Mouse (Mus musculus): Measurements from ENCODE around the gene Tmem240.
"Not testable (repeated sequence)": the region's sequence is repeated elsewhere in the genome, so short reads cannot be mapped to it uniquely, and the experiment has no call there.

Tmem240 gene

GRCm38 (mm10) chr4:155734350-155734941 lies at the start of gene Tmem240:
Gene Tmem240 (plus strand): TSS chr4:155734800.
- DNase-seq (ENCODE audit: low read depth, low spot score) = peak; percentile 55
- Histone ChIP-seq H3K36me3 (ENCODE audit: control insufficient read depth, insufficient read depth, low read length, poor library complexity, severe bottlenecking) (no peaks in the 10 kb centered on the region), H3K27me3 (ENCODE audit: control insufficient read depth, insufficient read depth, low read length, poor library complexity, severe bottlenecking) (no peaks in the 10 kb centered on the region)

DNA sequence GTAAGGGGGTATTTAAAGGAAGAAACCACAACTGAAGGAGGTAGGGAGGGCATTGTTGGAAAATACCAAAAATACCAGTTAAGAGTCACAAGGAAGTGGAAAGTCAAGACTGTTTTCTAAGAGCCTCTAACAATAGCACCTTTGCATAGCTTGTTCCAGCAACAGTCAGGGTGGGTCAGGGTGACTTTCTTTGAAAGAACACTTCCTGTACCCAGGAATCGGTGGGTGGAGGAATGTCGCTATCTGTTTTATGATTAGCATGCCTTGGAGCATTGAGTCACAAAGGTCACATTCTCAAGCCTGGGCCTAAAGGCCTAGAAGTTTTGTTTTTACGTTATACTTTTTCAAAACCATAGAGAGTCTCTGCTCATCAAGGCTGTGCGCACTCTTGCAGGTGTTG lies 46.8 kb upstream of the Tmem240 start:
- not testable (repeated sequence) for H3K27me3 ChIP-seq (ENCODE audit: control insufficient read depth, insufficient read depth, low read length, poor library complexity, severe bottlenecking); DNase-seq (ENCODE audit: low read depth, low spot score); H3K36me3 ChIP-seq (ENCODE audit: control insufficient read depth, insufficient read depth, low read length, poor library complexity, severe bottlenecking)

DNA sequence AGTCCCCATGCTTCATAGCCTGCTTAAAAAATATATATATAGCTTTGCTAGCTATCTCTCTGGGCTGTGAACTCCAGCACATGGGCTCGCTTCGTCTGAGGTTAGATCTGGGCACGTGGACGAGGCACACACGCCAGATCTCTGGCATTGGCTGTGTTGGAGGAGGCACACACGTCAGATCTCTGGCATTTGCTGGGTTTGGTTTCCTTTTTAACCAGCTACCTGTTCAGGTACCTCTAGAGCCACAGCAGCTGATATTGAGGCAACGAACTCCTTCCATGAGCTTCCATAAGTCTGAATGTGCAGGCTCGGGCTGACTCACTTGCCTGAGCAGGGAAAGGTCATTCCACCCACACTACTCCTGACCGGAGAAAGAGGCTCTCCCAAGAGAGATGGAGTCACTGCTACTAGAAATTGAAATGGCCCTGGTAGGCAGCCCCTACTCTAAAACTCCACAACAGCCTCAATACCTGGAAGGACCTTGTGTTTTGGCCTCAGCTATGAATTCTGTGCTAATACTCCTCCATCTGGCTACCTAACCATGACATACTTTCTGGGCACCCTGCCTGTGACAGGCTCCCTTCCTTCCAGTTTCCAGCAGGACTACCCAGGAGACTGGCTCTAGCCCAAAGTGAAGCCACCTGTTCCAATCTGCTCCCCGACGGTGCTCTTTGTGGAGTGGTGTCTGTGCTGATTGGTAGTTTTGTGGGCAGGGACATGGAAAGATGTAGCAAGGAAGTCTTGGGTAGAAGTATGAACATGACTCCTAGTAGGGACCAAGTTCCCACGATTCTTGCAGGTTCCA lies 43.8 kb upstream of the Tmem240 start:
- no peak for DNase-seq (ENCODE audit: low read depth, low spot score)
- Histone ChIP-seq H3K27me3 (ENCODE audit: control insufficient read depth, insufficient read depth, low read length, poor library complexity, severe bottlenecking) (no peaks in the 10 kb centered on the region), H3K36me3 (ENCODE audit: control insufficient read depth, insufficient read depth, low read length, poor library complexity, severe bottlenecking) (no peaks in the 10 kb centered on the region)

DNA sequence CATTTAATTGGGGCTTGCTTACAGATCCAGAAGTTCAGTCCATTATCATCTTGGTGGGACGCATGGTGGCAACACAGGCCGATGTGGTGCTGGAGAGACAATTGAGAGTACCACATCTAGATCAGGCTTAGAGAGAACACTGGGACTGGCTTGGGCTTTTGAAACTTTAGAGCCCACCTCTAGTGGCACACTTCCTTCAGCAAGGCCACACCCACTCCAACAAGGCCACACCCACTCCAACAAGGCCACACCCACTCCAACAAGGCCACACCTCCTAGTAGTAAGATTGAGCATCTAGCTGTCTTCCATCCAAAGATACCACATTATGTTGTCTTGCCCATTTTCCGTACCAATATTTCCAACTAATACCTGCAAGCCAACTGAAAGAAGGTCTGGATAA lies 42.2 kb upstream of the Tmem240 start:
- Histone ChIP-seq H3K27me3 (ENCODE audit: control insufficient read depth, insufficient read depth, low read length, poor library complexity, severe bottlenecking) (no peaks in the 10 kb centered on the region), H3K36me3 (ENCODE audit: control insufficient read depth, insufficient read depth, low read length, poor library complexity, severe bottlenecking) (no peaks in the 10 kb centered on the region)
- peak; percentile 24 for DNase-seq (ENCODE audit: low read depth, low spot score)

DNA sequence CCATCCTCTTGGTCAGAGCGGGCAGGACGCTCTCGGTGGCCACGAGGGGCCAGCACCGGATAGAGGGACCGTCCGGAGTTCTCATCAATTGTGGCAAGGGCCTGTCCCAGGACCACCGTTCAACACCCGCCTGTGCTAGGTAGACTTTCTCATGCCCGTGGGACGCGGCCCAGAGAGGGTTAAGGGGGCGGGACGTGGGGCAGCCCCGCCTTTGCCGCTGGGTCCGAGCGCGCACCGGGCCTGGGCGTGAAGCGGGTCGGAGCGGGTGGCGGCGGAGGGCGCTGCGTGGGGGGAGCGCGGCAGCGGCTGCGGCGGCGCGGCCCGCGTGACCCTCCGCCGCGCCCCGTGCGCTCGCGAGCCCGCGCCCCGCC lies 40.5 kb upstream of the Tmem240 start, which contains the start of gene Fndc10:
Fndc10 (plus strand) TSS at position 232 of the 371 bp plus-strand sequence.
- Histone ChIP-seq H3K36me3 (ENCODE audit: control insufficient read depth, insufficient read depth, low read length, poor library complexity, severe bottlenecking) (no peaks in the 10 kb centered on the region), H3K27me3 (ENCODE audit: control insufficient read depth, insufficient read depth, low read length, poor library complexity, severe bottlenecking) (no peaks in the 10 kb centered on the region)
- no peak for DNase-seq (ENCODE audit: low read depth, low spot score)

DNA sequence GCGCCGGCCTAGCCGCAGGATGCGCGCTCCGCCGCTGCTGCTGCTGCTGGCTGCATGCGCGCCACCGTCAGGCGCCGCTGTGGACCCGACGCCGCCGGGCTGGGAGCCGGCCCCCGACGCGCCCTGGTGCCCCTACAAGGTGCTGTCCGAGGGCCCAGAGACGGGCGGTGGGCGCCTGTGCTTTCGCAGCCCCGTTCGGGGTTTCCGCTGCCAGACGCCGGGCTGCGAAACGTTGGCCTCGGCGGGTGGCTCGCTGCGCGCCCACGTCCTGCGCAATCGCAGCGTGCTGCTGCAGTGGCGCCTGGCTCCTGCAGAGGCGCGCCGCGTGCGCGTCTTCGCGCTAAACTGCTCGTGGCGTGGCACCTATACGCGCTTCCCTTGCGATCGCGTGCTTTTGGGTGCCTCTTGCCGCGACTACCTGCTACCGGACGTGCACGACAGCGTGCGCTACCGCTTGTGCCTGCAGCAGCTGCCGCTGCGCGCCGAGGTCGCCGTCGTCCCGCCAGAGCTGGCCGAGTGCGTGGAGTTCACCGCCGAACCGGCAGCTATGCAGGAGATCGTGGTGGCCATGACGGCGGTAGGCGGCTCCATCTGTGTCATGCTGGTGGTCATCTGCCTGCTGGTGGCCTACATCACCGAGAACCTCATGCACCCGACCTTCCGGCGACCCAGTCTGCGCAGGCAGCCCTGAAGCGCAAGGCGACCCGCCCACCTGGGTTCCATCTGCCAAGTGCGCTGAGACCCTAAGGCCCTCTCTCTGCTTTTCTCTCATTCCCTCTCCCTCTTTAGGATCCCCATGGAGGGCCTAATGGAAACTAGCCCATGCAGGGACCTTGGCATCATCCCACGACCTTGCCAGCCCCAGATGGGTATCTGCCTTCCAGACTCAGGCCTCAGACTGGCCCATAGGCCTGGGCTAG lies 39.9 kb upstream of the Tmem240 start:
- Histone ChIP-seq H3K36me3 (ENCODE audit: control insufficient read depth, insufficient read depth, low read length, poor library complexity, severe bottlenecking) (no peaks in the 10 kb centered on the region), H3K27me3 (ENCODE audit: control insufficient read depth, insufficient read depth, low read length, poor library complexity, severe bottlenecking) (no peaks in the 10 kb centered on the region)
- peak; percentile 80 for DNase-seq (ENCODE audit: low read depth, low spot score)

- H3K27me3 ChIP-seq (ENCODE audit: control insufficient read depth, insufficient read depth, low read length, poor library complexity, severe bottlenecking) = no peaks in the 10 kb centered on the region
- DNase-seq (ENCODE audit: low read depth, low spot score) = no peak
These were observed 39.0 kb upstream of the Tmem240 start for GRCm38 (mm10) chr4:155695531-155696062.

GRCm38 (mm10) chr4:155696261-155697255 lies 38.0 kb upstream of the Tmem240 start:
- no peak for DNase-seq (ENCODE audit: low read depth, low spot score)
- no peaks in the 10 kb centered on the region for H3K36me3 ChIP-seq (ENCODE audit: control insufficient read depth, insufficient read depth, low read length, poor library complexity, severe bottlenecking)
- H3K27me3 ChIP-seq (ENCODE audit: control insufficient read depth, insufficient read depth, low read length, poor library complexity, severe bottlenecking) = no peaks in the 10 kb centered on the region

More at GRCm38 (mm10) chr4:155695531-155696062, 39.0 kb upstream of the Tmem240 start:
- no peaks in the 10 kb centered on the region for H3K36me3 ChIP-seq (ENCODE audit: control insufficient read depth, insufficient read depth, low read length, poor library complexity, severe bottlenecking)

GRCm38 (mm10) chr4:155700425-155700824 lies 34.2 kb upstream of the Tmem240 start:
- peak; percentile 74 for DNase-seq (ENCODE audit: low read depth, low spot score)
- Histone ChIP-seq H3K27me3 (ENCODE audit: control insufficient read depth, insufficient read depth, low read length, poor library complexity, severe bottlenecking) (no peaks in the 10 kb centered on the region), H3K36me3 (ENCODE audit: control insufficient read depth, insufficient read depth, low read length, poor library complexity, severe bottlenecking) (no peaks in the 10 kb centered on the region)

GRCm38 (mm10) chr4:155703425-155703929 lies 31.1 kb upstream of the Tmem240 start:
- DNase-seq (ENCODE audit: low read depth, low spot score) = no peak
- no peaks in the 10 kb centered on the region for H3K36me3 ChIP-seq (ENCODE audit: control insufficient read depth, insufficient read depth, low read length, poor library complexity, severe bottlenecking)
- no peaks in the 10 kb centered on the region for H3K27me3 ChIP-seq (ENCODE audit: control insufficient read depth, insufficient read depth, low read length, poor library complexity, severe bottlenecking)

- H3K36me3 ChIP-seq (ENCODE audit: control insufficient read depth, insufficient read depth, low read length, poor library complexity, severe bottlenecking) = no peaks in the 10 kb centered on the region
- H3K27me3 ChIP-seq (ENCODE audit: control insufficient read depth, insufficient read depth, low read length, poor library complexity, severe bottlenecking) = no peaks in the 10 kb centered on the region
- peak; percentile 95 for DNase-seq (ENCODE audit: low read depth, low spot score)
These were observed 29.6 kb upstream of the Tmem240 start, which contains the start of gene Ssu72 for GRCm38 (mm10) chr4:155704721-155705591. Gene Ssu72 (plus strand): TSS chr4:155704800.

GRCm38 (mm10) chr4:155705592-155705929 lies 29.0 kb upstream of the Tmem240 start:
- Histone ChIP-seq H3K27me3 (ENCODE audit: control insufficient read depth, insufficient read depth, low read length, poor library complexity, severe bottlenecking) (no peaks in the 10 kb centered on the region), H3K36me3 (ENCODE audit: control insufficient read depth, insufficient read depth, low read length, poor library complexity, severe bottlenecking) (no peaks in the 10 kb centered on the region)
- no peak for DNase-seq (ENCODE audit: low read depth, low spot score)

- H3K36me3 ChIP-seq (ENCODE audit: control insufficient read depth, insufficient read depth, low read length, poor library complexity, severe bottlenecking) = no peaks in the 10 kb centered on the region
- no peaks in the 10 kb centered on the region for H3K27me3 ChIP-seq (ENCODE audit: control insufficient read depth, insufficient read depth, low read length, poor library complexity, severe bottlenecking)
- peak; percentile 29 for DNase-seq (ENCODE audit: low read depth, low spot score)
These were observed 26.0 kb upstream of the Tmem240 start for GRCm38 (mm10) chr4:155708582-155708981.

Measured in splenic B cell, adult 2 months (primary cell).